Mouse (Mus musculus) urinary bladder, postnatal 10 days (tissue): ENCODE measurements around the gene Tbc1d32.

Experiments used
- DNase-seq: peaks from one replicate; pipeline ENCODE4 v3.0.0; 2022; ENCODE audit warnings: low spot score

Gene Tbc1d32

GRCm38 (mm10) chr10:56106996-56107334 is 121.5 kb downstream of the Tbc1d32 start:
- no peak for DNase-seq

GRCm38 (mm10) chr10:56106333-56106995 is 122.0 kb downstream of the Tbc1d32 start, which contains the start of gene Msl3l2:
Gene Msl3l2, plus strand, starts transcription at chr10:56106917.
- peak; percentile 52 for DNase-seq

DNA sequence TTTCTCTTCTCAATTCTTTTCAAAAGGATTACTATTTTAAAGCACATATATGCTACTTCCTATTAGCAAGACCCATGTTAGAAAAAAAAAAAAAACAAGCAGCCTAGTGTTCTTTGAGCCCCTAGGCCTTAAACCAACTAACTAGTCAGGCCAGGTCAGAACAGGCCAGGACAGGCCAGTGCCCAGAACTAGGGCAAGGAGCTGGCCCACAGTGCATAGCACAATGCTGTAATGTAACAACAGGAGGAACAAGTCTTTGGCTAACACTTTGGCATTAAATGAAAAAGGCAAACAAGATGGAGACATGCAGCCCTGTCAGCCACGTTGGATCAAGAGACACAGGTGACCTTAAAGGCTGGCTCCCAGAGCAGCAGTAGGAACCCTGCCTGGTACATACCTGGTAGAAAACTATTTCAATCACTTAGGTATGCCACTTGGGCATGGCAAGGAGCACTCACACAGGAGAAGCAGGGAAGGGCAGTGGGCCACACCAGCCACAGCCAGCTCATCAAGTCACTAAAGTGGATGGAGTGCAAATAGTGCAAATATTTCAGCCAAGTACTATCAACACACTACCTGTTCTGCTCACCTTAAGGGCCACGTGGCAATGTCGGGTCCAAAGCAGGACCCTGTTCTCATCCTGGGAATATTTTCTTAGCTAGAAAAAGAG is 128.7 kb downstream of the Tbc1d32 start:
- no peak for DNase-seq

- no peak for DNase-seq
Measured at GRCm38 (mm10) chr10:56099126-56099525, 129.4 kb downstream of the Tbc1d32 start.

GRCm38 (mm10) chr10:56096757-56097156 is 131.7 kb downstream of the Tbc1d32 start:
- DNase-seq = no peak

GRCm38 (mm10) chr10:56094586-56094985 is 133.9 kb downstream of the Tbc1d32 start:
- no peak for DNase-seq

DNA sequence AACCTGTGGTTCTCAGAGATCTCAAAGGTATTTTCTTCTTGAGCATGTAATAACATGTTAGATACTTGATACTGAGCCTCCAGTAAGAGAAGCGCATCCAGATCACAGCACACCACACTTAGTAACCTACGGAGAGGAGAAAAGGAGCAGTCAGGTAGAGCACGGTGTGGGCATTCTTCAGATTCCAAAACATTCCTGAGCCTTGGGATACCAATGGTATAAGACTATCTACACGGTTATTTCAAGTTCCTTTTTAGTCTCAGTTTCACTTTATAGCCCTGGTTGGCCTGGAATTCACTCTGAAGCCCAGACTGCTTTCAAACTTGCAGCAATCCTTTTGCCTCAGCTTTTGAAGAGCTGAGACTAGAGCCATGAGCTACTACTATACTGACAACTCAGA is 138.8 kb downstream of the Tbc1d32 start:
- DNase-seq = no peak

DNA sequence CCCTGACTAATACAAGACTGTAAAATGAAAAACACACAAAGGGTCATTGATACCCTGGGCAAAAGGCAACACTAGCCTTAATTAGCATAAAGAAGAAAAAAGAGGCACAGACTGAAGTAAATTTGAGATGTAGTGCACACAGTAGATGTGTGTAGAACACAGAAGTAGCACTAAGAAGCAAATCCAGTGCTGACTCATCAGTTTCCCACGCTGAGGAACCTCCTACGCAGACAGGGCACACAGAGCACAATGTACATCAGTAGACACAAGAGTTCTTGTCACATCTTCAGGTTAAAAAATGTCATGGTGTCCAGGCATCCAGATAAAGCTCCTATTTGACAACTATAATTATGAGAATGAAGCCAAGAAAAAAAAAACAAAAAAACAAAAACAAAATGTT is 165.7 kb downstream of the Tbc1d32 start:
- DNase-seq = no peak

- no peak for DNase-seq
Measured at GRCm38 (mm10) chr10:56061238-56061830, 167.2 kb downstream of the Tbc1d32 start.

GRCm38 (mm10) chr10:56058979-56059422 is 169.5 kb downstream of the Tbc1d32 start:
- DNase-seq = no peak

GRCm38 (mm10) chr10:56025400-56025799 is 203.1 kb downstream of the Tbc1d32 start:
- no peak for DNase-seq

DNA sequence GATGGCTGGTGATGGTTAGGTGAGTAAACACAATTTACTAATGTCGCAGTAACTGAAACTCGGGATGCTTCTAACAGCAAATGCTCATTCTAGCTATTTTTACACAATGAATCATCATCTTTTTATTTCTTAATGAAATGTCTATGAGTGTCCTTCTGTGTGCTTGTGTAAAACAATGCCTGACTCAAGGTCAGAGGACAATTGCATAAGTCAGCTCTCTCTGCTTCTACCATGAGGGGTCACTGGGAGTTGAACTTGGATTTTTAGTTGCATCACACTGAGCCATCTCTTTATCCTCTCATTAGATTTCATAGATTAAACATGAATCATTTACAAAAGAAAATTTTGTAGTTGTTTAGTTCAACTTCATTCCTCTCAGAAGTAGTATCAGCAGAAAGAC is 203.9 kb downstream of the Tbc1d32 start:
- no peak for DNase-seq

DNA sequence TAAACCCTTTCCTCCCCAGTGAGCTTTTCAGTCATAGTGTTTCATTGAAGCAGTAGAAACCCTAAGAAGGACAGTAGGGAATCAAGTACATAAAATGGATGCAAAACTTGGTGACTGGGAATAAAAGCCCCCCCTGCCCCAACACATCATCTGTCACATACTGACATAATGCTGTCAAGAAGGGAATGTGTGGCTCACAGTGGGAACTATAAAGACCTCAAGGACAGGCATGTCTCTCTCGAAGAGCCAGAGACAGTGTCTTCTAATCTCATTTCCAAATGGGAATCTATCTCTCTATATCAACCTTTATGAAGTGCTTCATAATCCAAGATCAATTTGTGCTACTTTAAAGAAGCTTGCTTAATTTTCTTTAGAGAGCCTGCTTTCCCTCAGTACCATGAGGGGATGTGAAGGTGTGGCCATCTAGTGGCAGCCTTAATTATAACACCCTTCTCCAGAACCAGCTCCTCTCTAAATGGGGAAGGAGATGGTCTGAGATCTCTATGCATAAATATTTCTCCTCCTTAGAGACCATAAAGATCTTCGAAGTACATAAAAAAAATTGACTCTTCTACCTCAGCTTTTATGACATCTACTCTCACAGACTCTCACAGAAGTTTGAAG is 248.5 kb downstream of the Tbc1d32 start:
- DNase-seq = no peak

GRCm38 (mm10) chr10:55978001-55978400 is 250.5 kb downstream of the Tbc1d32 start:
- no peak for DNase-seq
